Mouse (Mus musculus) myocyte (in vitro differentiated cells): ENCODE results near the gene Slit2. TPM values are rescaled to one million over a fixed set of nuclear protein-coding genes. Genes with fewer than 3 reads are reported as not detected.

ENCODE experiments used
- H3K27me3 ChIP-seq: one replicate; pipeline ENCODE4 v1.6.1; 2011; ENCODE audit not compliant: control insufficient read depth, insufficient read depth, insufficient read length
- H3K36me3 ChIP-seq: one replicate; pipeline ENCODE4 v1.6.1; 2011; ENCODE audit not compliant: control insufficient read depth, insufficient read depth
- H3K4me2 ChIP-seq: one replicate; pipeline ENCODE4 v1.6.1; 2011; ENCODE audit warnings: low read depth, control low read depth
- H3K4me3 ChIP-seq: one replicate; pipeline ENCODE4 v1.5.1; 2011; ENCODE audit warnings: mild to moderate bottlenecking, control low read depth, moderate library complexity
- H3K79me2 ChIP-seq: one replicate; pipeline ENCODE4 v1.6.1; 2011; ENCODE audit not compliant: control insufficient read depth, insufficient read depth
- H3ac ChIP-seq: one replicate; pipeline ENCODE4 v1.6.1; 2011; ENCODE audit not compliant: control insufficient read depth, insufficient read length
- CEBPB ChIP-seq: IDR thresholded peaks from 2 replicates; pipeline ENCODE4 v1.6.1; 2011; ENCODE audit warnings: mild to moderate bottlenecking, moderate library complexity; ENCODE audit not compliant: poor library complexity, insufficient read depth, severe bottlenecking
- E2F4 ChIP-seq: IDR thresholded peaks from one replicate; pipeline ENCODE4 v1.6.1; 2011; ENCODE audit warnings: mild to moderate bottlenecking, control low read depth, moderate library complexity; ENCODE audit not compliant: insufficient read depth
- MAX ChIP-seq: IDR thresholded peaks from one replicate; pipeline ENCODE4 v1.6.1; 2011; ENCODE audit warnings: low read depth, mild to moderate bottlenecking, control low read depth
- MYOD1 ChIP-seq, 3 experiments: IDR thresholded peaks; one replicate each; pipeline ENCODE4 v1.6.1; 2011; ENCODE audit warnings: control low read depth in 2 of 3, low read depth in 2 of 3, mild to moderate bottlenecking in 2 of 3, moderate library complexity in 1 of 3; ENCODE audit not compliant: insufficient read length in 2 of 3, control insufficient read depth in 1 of 3
- MYOG ChIP-seq, 3 experiments: IDR thresholded peaks; one replicate each; pipeline ENCODE4 v1.6.1; 2011; ENCODE audit warnings: control low read depth in 2 of 3, low read depth in 2 of 3, mild to moderate bottlenecking in 2 of 3; ENCODE audit not compliant: insufficient read length in 2 of 3, control insufficient read depth in 1 of 3, insufficient read depth in 1 of 3
- POLR2A ChIP-seq: IDR thresholded peaks from one replicate; pipeline ENCODE4 v1.6.1; 2011; ENCODE audit warnings: low read depth, mild to moderate bottlenecking, control low read depth, moderate library complexity; ENCODE audit not compliant: insufficient read length
- POLR2AphosphoS2 ChIP-seq: IDR thresholded peaks from one replicate; pipeline ENCODE4 v1.6.1; 2011; ENCODE audit warnings: low read depth, control low read depth; ENCODE audit not compliant: insufficient read length
- REST ChIP-seq: IDR thresholded peaks from one replicate; pipeline ENCODE4 v1.6.1; 2011; ENCODE audit warnings: mild to moderate bottlenecking, control low read depth, moderate library complexity; ENCODE audit not compliant: insufficient read depth, insufficient read length
- SRF ChIP-seq: IDR thresholded peaks from one replicate; pipeline ENCODE4 v1.6.1; 2011; ENCODE audit warnings: low read depth; ENCODE audit not compliant: control insufficient read depth, insufficient read length
- TCF12 ChIP-seq: IDR thresholded peaks from one replicate; pipeline ENCODE4 v1.6.1; 2011; ENCODE audit warnings: mild to moderate bottlenecking, control low read depth; ENCODE audit not compliant: poor library complexity, insufficient read depth, severe bottlenecking
- TCF3 ChIP-seq: IDR thresholded peaks from one replicate; pipeline ENCODE4 v1.6.1; 2011; ENCODE audit warnings: low read depth, control low read depth; ENCODE audit not compliant: insufficient read length
- USF1 ChIP-seq: IDR thresholded peaks from one replicate; pipeline ENCODE4 v1.6.1; 2011; ENCODE audit warnings: low read depth, mild to moderate bottlenecking, control low read depth, moderate library complexity
- polyA plus RNA-seq: library from polyadenylated mRNA; unstranded; fragments of >200 nt; fragmentation: generic; extraction: Trizol; gene quantifications from one replicate; pipeline ENCODE4 v1.2.1, GENCODE M21; 2012; ENCODE audit warnings: missing spikeins

Slit2 gene
- polyA plus RNA-seq, 1 experiment = 4.8 TPM

DNA sequence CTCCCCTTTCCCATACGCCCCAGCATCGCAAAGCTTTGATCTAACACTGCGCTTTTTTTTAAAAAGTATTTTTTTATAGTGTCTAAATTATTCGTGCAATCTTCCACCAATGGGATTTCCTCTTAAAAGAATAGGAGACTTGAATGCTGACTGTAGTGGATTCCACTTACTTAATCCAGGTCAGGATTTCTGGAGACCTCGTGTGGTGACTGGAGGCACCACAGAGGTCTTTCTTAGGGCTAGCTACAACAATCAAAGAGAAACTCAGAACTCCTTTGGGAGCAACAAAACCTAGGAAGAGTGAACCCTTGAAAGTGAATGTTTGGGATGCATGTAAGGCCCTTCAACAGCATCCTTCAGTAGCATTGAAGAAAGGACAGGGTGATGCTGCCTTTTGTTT lies 2.5 kb upstream of the Slit2 start:
- Histone ChIP-seq H3K36me3 (no peaks in the 10 kb centered on the region), H3K79me2 (no peaks in the 10 kb centered on the region), H3K4me3 (no peak overlapping the region), H3ac (no peak overlapping the region), H3K4me2 (no peak overlapping the region), H3K27me3 (no peaks in the 10 kb centered on the region)
- TF ChIP-seq TCF3 (no peak), TCF12 (no peak), MAX (no peak), E2F4 (no peak), SRF (no peak), POLR2AphosphoS2 (no peak), REST (no peak), CEBPB (no peak), MYOD1 (IDR thresholded peaks at IDR 0.05; ENCODE audit: control insufficient read depth in 1 of 3, insufficient read length in 2 of 3, low read depth in 2 of 3) (no peak), POLR2A (no peak), MYOG (IDR thresholded peaks at IDR 0.05; ENCODE audit: control insufficient read depth in 1 of 3, insufficient read depth in 1 of 3, insufficient read length in 2 of 3, low read depth in 2 of 3) (no peak), USF1 (no peak)

- peak overlapping the region; percentile 67 for H3K4me3 ChIP-seq
Measured at GRCm38 (mm10) chr5:47981951-47982350, 987 bp upstream of the Slit2 start.

DNA sequence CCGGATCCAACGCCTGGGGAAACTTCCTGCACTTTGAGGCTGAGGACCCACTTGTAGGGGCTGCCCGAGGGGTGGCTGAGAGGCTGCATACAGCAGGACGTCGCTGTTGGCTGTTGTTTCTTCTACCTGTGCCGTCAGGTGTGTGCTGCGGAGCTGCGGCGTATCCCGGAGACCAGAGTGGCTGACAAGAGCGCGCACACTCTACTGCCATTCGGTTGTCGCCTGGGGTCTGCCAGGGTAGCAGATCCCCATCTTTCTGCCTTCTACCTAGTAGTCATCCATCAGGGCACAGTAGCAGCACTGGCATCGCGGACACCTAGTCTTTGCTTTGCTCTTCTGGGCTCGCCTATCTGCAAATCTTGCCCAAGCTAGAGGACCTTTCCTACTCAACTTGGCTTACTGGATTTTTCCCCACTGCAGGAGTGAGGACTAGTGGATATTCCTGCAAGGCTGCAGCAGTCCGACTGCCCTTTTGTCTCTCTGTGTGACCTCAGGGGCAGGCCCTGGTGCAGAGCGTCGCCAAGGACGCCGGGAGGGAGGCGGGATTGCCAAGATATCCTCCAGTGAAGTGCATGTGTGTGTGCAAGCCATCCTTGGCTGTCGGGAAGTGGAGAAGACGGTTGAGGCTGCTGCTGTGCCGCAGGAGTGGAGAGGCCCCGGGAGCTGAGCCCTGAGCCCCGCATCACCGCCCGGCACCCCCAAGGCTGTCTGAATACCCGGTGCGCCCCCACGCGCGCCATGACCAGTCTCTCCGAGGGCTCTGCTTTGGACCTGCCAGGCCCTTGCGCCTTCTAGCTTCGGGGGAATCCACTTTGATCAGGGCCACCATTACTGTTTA lies 1.0 kb downstream of the Slit2 start:
- Histone ChIP-seq H3K4me3 (peak overlapping the region; percentile 67), H3K27me3 (no peaks in the 10 kb centered on the region), H3ac (peak overlapping the region; percentile 16), H3K36me3 (no peaks in the 10 kb centered on the region), H3K4me2 (peak overlapping the region; percentile 90), H3K79me2 (no peaks in the 10 kb centered on the region)
- TF ChIP-seq CEBPB (no peak), TCF3 (no peak), REST (no peak), POLR2AphosphoS2 (no peak), MAX (no peak), E2F4 (no peak), SRF (no peak), USF1 (no peak), MYOG (IDR thresholded peaks at IDR 0.05; ENCODE audit: control insufficient read depth in 1 of 3, insufficient read depth in 1 of 3, insufficient read length in 2 of 3, low read depth in 2 of 3) (no peak), TCF12 (no peak), MYOD1 (IDR thresholded peaks at IDR 0.05; ENCODE audit: control insufficient read depth in 1 of 3, insufficient read length in 2 of 3, low read depth in 2 of 3) (no peak), POLR2A (no peak)

More at GRCm38 (mm10) chr5:47981951-47982350, 987 bp upstream of the Slit2 start:
- Histone ChIP-seq H3ac (no peak overlapping the region), H3K36me3 (no peaks in the 10 kb centered on the region), H3K4me2 (no peak overlapping the region), H3K27me3 (no peaks in the 10 kb centered on the region), H3K79me2 (no peaks in the 10 kb centered on the region)
- TF ChIP-seq MYOG (IDR thresholded peaks at IDR 0.05; ENCODE audit: control insufficient read depth in 1 of 3, insufficient read depth in 1 of 3, insufficient read length in 2 of 3, low read depth in 2 of 3) (no peak), E2F4 (no peak), MAX (no peak)

DNA sequence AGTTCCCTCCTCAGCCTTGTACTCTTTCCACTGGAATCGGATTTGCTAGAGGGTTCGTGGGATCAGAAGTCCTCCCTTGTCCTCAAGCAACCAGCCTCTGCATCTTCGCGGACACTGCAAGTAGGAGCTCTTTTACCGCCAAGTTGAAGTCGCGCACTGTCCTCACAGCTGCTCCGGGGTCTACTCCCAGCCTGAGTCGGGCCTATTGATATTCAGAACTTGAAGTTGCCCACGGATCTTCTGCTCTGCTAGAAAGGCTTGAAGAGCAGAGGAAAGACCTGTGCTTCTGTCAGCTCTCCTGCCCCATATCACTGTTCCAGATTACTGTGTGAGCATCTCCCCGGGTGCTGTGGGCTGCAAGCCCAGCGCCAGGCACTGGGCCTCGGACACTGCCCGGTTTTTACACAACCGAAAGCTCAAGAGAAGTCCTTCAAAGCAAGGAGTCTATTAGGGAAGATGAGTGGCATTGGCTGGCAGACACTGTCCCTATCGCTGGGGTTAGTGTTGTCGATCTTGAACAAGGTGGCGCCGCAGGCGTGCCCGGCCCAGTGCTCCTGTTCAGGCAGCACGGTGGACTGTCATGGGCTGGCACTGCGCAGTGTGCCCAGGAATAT lies 1.8 kb downstream of the Slit2 start:
- H3K4me3 ChIP-seq = peak overlapping the region; percentile 67
- H3K27me3 ChIP-seq = no peaks in the 10 kb centered on the region
- no peaks in the 10 kb centered on the region for H3K79me2 ChIP-seq
- H3K36me3 ChIP-seq = no peaks in the 10 kb centered on the region
- no peak for TF ChIP-seq MYOD1 (IDR thresholded peaks at IDR 0.05; ENCODE audit: control insufficient read depth in 1 of 3, insufficient read length in 2 of 3, low read depth in 2 of 3)
- no peak for TF ChIP-seq TCF12
- no peak for TF ChIP-seq REST
- TF ChIP-seq TCF3 = no peak
- no peak for TF ChIP-seq CEBPB
- TF ChIP-seq USF1 = no peak
- no peak for TF ChIP-seq MYOG (IDR thresholded peaks at IDR 0.05; ENCODE audit: control insufficient read depth in 1 of 3, insufficient read depth in 1 of 3, insufficient read length in 2 of 3, low read depth in 2 of 3)
- peak overlapping the region; percentile 90 for H3K4me2 ChIP-seq
- peak overlapping the region; percentile 16 for H3ac ChIP-seq
